Mouse (Mus musculus) adrenal gland, postnatal 14 days (tissue): Measurements from ENCODE around the gene Crybb1. TPM values are rescaled to one million over a fixed set of nuclear protein-coding genes. Genes with fewer than 3 reads are reported as not detected.

Experiments
- DNase-seq: peaks from one replicate; pipeline ENCODE4 v3.0.0; 2021; ENCODE audit warnings: mixed read lengths
- total RNA-seq: library from RNA; stranded (reverse); gene quantifications from 2 replicates; pipeline ENCODE4 v1.2.3, GENCODE M21; 2021

Gene Crybb1
- total RNA-seq, 1 experiment from 2014 or later, result 1.9 TPM

DNA sequence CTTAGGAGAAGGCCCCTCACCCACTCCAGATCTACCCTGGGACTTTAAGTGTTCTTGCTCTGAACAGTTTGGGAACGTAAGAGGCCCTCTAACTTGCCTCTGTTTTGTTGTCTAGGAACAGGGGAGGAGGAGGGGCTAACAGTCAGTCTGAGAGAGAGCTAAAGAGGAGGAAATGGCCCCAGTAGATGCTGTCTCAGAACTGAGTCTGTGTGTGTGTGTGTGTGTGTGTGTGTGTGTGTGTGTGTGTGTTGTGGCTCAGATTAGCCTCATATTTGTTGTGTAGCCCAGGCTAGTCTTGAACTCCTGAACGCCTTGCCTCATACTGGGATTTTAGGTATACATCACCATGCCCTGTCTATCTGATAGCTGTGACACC is 31.0 kb downstream of the Crybb1 start:
- DNase-seq, result no peak

- no peak for DNase-seq
Measured at GRCm38 (mm10) chr5:112286984-112287641, 31.5 kb downstream of the Crybb1 start.

- no peak for DNase-seq
Measured at GRCm38 (mm10) chr5:112287652-112288051, 32.0 kb downstream of the Crybb1 start.

GRCm38 (mm10) chr5:112288193-112289141 is 32.9 kb downstream of the Crybb1 start:
- no peak for DNase-seq

- DNase-seq, result peak; percentile 84
Measured at GRCm38 (mm10) chr5:112289236-112289635, 33.6 kb downstream of the Crybb1 start.

- peak; percentile 83 for DNase-seq
Measured at GRCm38 (mm10) chr5:112289819-112290535, 34.4 kb downstream of the Crybb1 start.

GRCm38 (mm10) chr5:112290536-112290880 is 34.9 kb downstream of the Crybb1 start:
- DNase-seq, result no peak

GRCm38 (mm10) chr5:112291866-112292265 is 36.3 kb downstream of the Crybb1 start:
- DNase-seq, result no peak

DNA sequence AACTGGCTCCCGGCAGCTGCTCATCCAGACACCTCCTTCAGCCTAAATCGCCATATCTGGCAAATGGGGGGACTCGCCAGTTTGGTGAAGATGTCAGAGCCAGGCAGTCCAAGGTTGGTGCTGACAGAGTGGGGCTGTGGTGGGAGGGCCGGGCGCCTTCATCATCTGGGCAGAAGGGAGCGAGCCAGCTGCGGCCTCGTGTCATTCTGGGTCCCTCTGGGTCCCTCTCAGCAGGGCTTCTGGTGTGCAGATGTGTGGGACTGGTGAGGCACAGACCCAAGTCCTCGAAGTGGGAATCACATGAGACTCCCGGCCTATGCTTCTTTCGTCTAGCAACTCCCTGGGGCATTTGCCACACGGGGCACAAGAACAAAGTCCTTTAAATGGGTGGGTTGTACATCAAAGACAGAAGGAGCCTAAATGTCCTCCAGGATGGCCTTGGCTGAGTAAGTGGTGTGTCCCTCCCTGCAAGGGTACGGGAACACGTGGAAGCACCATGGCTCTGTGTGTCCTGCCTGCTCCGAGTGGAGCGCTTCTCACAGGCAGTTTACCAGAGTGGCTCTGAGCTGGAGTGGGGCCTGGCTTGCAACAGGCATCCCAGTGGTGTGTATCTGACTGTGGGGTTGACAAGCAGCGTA is 36.8 kb downstream of the Crybb1 start:
- DNase-seq, result peak; percentile 78

DNA sequence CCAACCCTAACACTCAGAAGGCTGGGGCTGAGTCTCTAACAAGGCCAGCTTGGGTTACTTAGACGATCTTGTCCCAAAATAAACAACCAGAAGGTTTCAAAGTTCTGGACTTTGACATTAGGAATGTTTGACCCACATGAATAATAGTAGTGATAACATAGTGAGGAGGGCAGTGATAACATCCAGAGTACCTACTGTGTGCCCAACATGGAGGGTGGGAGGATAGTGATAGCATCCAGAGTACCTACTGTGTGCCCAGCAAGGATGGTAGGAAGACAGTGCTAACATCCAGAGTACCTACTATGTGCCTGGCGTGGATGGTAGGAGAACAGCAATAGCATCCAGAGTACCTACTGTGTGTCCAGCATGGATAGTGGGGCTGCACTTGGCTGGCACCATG is 38.2 kb downstream of the Crybb1 start:
- peak; percentile 6 for DNase-seq

DNA sequence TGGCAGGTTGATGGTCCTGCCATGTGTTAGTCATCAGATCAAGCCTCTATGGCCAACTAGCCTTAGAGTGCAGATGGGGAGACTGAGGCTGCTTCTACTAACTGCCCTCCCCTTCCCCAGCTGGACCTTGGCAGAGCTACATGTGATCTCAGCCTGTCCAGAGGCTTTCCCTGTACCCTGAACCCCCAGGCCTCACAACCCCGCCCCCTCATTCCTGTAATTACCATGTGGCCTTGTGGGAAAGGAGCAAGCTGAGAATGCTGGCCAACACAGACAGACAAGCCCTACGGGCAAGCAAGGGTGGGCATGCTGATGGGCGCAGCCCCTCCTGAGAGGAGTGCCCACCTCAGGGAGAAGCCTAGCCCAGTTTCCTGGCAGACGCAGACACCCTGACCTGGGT is 39.1 kb downstream of the Crybb1 start:
- DNase-seq, result peak; percentile 60

DNA sequence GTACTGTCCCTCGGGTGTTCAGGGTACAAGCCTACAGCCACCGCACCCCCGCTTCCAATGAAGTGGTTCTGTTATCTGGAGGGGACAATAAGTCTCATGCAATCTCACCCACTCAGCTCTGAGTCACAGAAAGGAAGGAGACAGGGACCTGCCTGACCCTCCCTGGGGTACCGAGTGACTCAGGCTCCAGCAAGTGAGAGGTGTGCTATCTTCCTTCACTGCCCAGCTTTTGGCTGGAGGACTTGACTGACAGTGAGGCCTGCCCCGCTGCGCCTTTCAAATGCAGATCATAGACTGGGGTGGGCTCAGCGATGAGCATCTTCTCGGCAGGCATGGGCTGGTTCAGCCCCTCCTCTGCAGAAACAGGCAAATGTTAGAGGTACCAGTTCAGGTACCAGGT is 39.5 kb downstream of the Crybb1 start:
- peak; percentile 78 for DNase-seq

- DNase-seq, result no peak
Measured at GRCm38 (mm10) chr5:112295564-112295963, 39.9 kb downstream of the Crybb1 start.

GRCm38 (mm10) chr5:112296404-112297181 is 41.0 kb downstream of the Crybb1 start:
- DNase-seq, result peak; percentile 66

GRCm38 (mm10) chr5:112297257-112297656 is 41.6 kb downstream of the Crybb1 start:
- DNase-seq, result no peak

DNA sequence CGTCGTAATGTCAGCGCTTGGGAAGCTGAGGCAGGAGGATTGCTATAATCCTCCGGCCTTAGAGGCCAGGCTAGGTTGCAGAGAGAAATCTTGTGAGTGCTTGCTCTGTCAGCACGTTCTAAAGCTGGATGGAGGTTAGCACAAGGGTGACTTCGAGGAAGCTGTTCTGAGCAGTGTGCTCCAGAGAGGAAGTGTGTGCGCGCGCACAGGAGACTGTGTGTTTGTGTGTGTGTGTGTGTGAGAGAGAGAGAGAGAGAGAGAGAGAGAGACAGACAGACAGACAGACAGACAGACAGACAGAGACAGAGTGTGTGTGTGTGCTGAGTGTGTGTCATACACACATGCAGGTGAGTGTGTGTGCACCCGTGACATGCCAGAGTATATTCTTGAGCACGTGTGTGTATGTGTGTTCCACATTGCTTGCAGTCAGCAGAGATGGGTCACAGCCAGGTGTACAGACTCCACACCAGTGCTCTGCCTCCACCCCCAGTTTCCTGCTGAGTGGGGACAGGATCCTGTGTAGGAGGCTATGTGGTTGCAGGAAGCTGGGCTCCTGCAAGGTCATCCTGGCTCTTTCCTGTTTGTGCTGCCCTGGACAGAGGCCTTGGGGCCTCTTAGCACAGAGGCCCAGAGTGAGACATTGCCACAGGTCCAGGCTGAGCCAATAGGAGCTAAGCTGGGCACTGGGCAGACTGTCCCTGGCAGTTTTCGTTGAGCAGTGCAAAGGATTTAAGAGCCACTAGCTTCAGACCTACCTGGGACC is 42.8 kb downstream of the Crybb1 start:
- peak; percentile 88 for DNase-seq

- no peak for DNase-seq
Measured at GRCm38 (mm10) chr5:112299399-112299798, 43.8 kb downstream of the Crybb1 start.

GRCm38 (mm10) chr5:112300112-112300511 is 44.5 kb downstream of the Crybb1 start:
- DNase-seq, result no peak

DNA sequence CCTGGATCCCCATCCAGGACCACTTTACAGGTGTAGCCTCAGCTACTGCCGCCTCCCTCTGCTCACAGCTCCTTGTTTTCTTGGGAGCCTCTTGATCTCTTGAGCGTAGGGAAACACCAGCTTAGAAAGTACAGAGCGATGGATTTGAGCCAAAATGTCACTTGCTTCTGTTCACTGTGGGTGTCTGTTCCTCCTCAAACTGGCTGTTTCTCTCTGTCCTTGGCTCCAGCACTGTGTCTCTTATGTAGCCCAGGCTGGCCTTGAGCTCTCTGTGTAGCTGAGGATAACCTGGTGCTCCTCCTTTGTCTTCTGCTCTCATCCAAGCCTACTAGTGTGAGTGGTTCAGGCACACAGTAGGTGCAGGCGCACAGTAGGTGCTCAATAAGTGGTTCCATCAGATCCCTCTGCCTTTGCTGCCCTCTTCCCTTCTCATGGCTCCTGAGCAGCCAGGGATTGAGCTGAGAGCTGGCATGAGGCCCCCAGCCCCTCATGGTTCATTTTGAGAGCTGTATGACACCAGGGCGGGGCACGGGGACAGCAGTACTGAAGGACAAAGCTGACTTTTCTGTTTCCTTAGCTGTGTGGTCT is 45.2 kb downstream of the Crybb1 start:
- no peak for DNase-seq

DNA sequence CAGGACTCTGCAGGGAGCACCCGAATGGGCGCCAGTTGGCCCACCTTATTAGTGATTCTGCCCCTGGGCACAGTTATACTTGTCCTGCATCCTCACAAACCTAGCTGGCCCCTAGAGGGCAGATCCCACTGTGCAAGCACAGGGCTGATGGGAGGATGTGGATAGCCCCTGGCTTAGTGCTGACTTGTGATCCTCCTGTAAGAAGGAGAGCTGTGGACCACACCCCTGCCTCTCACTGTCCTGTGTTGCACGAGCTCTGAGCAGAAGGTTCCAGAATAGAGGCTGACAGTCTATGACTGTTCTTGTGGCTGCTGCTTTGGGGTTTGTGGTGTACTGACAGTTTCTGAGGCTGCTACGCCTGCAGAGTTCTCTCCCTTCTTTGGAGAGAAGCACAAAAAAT is 46.1 kb downstream of the Crybb1 start:
- no peak for DNase-seq
